Mouse (Mus musculus) megakaryocyte, embryonic 14.5 days (primary cell): ENCODE results near the gene Aanat.

Source experiments
- FLI1 ChIP-seq: IDR thresholded peaks from 2 replicates; pipeline ENCODE4 v1.6.1; 2012; ENCODE audit warnings: low read length, inconsistent platforms, mixed read lengths
- GATA1 ChIP-seq: IDR thresholded peaks from 3 replicates; pipeline ENCODE4 v1.6.1; 2012; ENCODE audit warnings: mixed read lengths, low read length, inconsistent platforms, borderline replicate concordance

- TF ChIP-seq GATA1 (no peak), FLI1 (no peak)
Observed at GRCm38 (mm10) chr11:116599230-116599629, 13.0 kb downstream of the Aanat start.
